Mouse (Mus musculus): ENCODE data around the gene Smarca2.

- TF ChIP-seq CTCF (IDR thresholded peaks at IDR 0.05) = no peak
- no peak for TF ChIP-seq EP300 (IDR thresholded peaks at IDR 0.05)
These were observed 165.0 kb downstream of the Smarca2 start for GRCm38 (mm10) chr19:26769609-26770500.
